Mouse (Mus musculus) CH12.LX (cell line): Measurements from ENCODE around the gene 4930453N24Rik. TPM values are rescaled to one million over a fixed set of nuclear protein-coding genes. Genes with fewer than 3 reads are reported as not detected.

ENCODE experiments used
- DNase-seq: peaks from one replicate; pipeline ENCODE4 v3.0.0-alpha.2; 2013; ENCODE audit errors: extremely low read depth
- H3K27ac ChIP-seq: 2 replicates; pipeline ENCODE4 v1.5.1; 2012; ENCODE audit warnings: low read depth, mild to moderate bottlenecking, control low read depth, moderate library complexity; ENCODE audit not compliant: insufficient read depth
- H3K27me3 ChIP-seq: replicated peaks from 2 replicates; pipeline ENCODE3; 2012; ENCODE audit warnings: inconsistent platforms
- H3K36me3 ChIP-seq, 2 experiments: replicated peaks in 1 of 2; 2 replicates each; pipeline versions ENCODE3 to v1.6.1; 2012; ENCODE audit warnings: inconsistent platforms in 1 of 2, low read length in 1 of 2, mild to moderate bottlenecking in 1 of 2, mixed read lengths in 1 of 2, moderate library complexity in 1 of 2; ENCODE audit not compliant: control insufficient read depth in 1 of 2, insufficient read depth in 1 of 2
- H3K4me1 ChIP-seq, 2 experiments: 2 replicates each; pipeline ENCODE4 v1.6.1; 2012; ENCODE audit warnings: inconsistent platforms in 1 of 2, moderate library complexity in 1 of 2; ENCODE audit not compliant: insufficient read depth in 2 of 2, control insufficient read depth in 1 of 2
- H3K4me2 ChIP-seq: 2 replicates; pipeline ENCODE4 v1.6.1; 2012; ENCODE audit warnings: low read depth, mild to moderate bottlenecking, control low read depth; ENCODE audit not compliant: poor library complexity, insufficient read depth, severe bottlenecking
- H3K4me3 ChIP-seq, 3 experiments: fragments of 150-350 bp in 1 of 3; sonication (generic) in 1 of 3; replicated peaks in 1 of 3; 2 replicates each; pipeline versions ENCODE3 to v1.5.1; 2011 to 2012; ENCODE audit warnings: low read depth in 2 of 3, low read length in 2 of 3, mild to moderate bottlenecking in 2 of 3, moderate library complexity in 2 of 3, control low read depth in 1 of 3, improper control_type of control experiment in 1 of 3, inconsistent platforms in 1 of 3, mixed read lengths in 1 of 3; ENCODE audit not compliant: poor library complexity in 1 of 3
- H3K79me2 ChIP-seq: replicated peaks from 2 replicates; pipeline ENCODE4 v1.6.1; 2012; ENCODE audit warnings: mild to moderate bottlenecking, moderate library complexity; ENCODE audit not compliant: control insufficient read depth, poor library complexity, insufficient read depth, severe bottlenecking; ENCODE audit errors: extremely low read depth
- H3K9ac ChIP-seq: 2 replicates; pipeline ENCODE4 v1.6.1; 2012; ENCODE audit warnings: low read depth, mild to moderate bottlenecking, control low read depth, moderate library complexity; ENCODE audit not compliant: insufficient read depth
- H3K9me3 ChIP-seq: replicated peaks from 2 replicates; pipeline ENCODE3; 2012; ENCODE audit warnings: low read length, inconsistent platforms, mixed read lengths
- CHD1 ChIP-seq: IDR thresholded peaks from 2 replicates; pipeline ENCODE4 v1.6.1; 2012; ENCODE audit warnings: low read depth, low read length, improper control_type of control experiment, inconsistent platforms
- CHD2 ChIP-seq: IDR thresholded peaks from 2 replicates; pipeline ENCODE4 v1.6.1; 2011; ENCODE audit warnings: low read length, improper control_type of control experiment
- CTCF ChIP-seq, 2 experiments: IDR thresholded peaks in 1 of 2; conservative IDR thresholded peaks in 1 of 2; 2 replicates each; pipeline ENCODE4 v1.5.1; 2011 to 2012; ENCODE audit warnings: low read depth in 2 of 2, low read length in 2 of 2, improper control_type of control experiment in 1 of 2, inconsistent platforms in 1 of 2, mild to moderate bottlenecking in 1 of 2, moderate library complexity in 1 of 2
- E2F4 ChIP-seq: IDR thresholded peaks from 2 replicates; pipeline ENCODE4 v1.6.1; 2011; ENCODE audit warnings: low read depth, low read length, improper control_type of control experiment; ENCODE audit not compliant: insufficient replicate concordance
- ELF1 ChIP-seq: IDR thresholded peaks from 2 replicates; pipeline ENCODE4 v1.6.1; 2014; ENCODE audit warnings: low read depth, mild to moderate bottlenecking, inconsistent platforms, low read length, improper control_type of control experiment
- EP300 ChIP-seq: IDR thresholded peaks from 2 replicates; pipeline ENCODE4 v1.6.1; 2011; ENCODE audit warnings: low read length, improper control_type of control experiment
- ETS1 ChIP-seq: conservative IDR thresholded peaks from 2 replicates; pipeline ENCODE4 v1.6.1; 2012; ENCODE audit warnings: low read depth, mild to moderate bottlenecking, inconsistent platforms, low read length, improper control_type of control experiment, moderate library complexity
- GABPA ChIP-seq: IDR thresholded peaks from 2 replicates; pipeline ENCODE4 v1.6.1; 2012; ENCODE audit warnings: low read depth, low read length, improper control_type of control experiment, inconsistent platforms; ENCODE audit not compliant: insufficient replicate concordance
- HCFC1 ChIP-seq: IDR thresholded peaks from 2 replicates; pipeline ENCODE4 v1.6.1; 2012; ENCODE audit warnings: low read depth, mild to moderate bottlenecking, inconsistent platforms, low read length, improper control_type of control experiment
- IRF4 ChIP-seq: IDR thresholded peaks from 2 replicates; pipeline ENCODE4 v1.6.1; 2014; ENCODE audit warnings: low read depth, mild to moderate bottlenecking, inconsistent platforms, low read length, improper control_type of control experiment
- JUN ChIP-seq: IDR thresholded peaks from 2 replicates; pipeline ENCODE4 v1.6.1; 2011; ENCODE audit warnings: low read depth, mild to moderate bottlenecking, low read length, improper control_type of control experiment, moderate library complexity; ENCODE audit not compliant: insufficient read depth
- KAT2A ChIP-seq: IDR thresholded peaks from 2 replicates; pipeline ENCODE4 v1.6.1; 2012; ENCODE audit warnings: low read length, improper control_type of control experiment, inconsistent platforms; ENCODE audit not compliant: insufficient replicate concordance
- MAFK ChIP-seq: IDR thresholded peaks from 2 replicates; pipeline ENCODE4 v1.6.1; 2011; ENCODE audit warnings: low read length, improper control_type of control experiment; ENCODE audit not compliant: insufficient replicate concordance
- MAX ChIP-seq: IDR thresholded peaks from 2 replicates; pipeline ENCODE4 v1.6.1; 2011; ENCODE audit warnings: low read length, improper control_type of control experiment
- MAZ ChIP-seq: IDR thresholded peaks from 2 replicates; pipeline ENCODE4 v1.6.1; 2012; ENCODE audit warnings: low read depth, mild to moderate bottlenecking, inconsistent platforms, low read length, improper control_type of control experiment, moderate library complexity
- MYC ChIP-seq: IDR thresholded peaks from 2 replicates; pipeline ENCODE4 v1.6.1; 2011; ENCODE audit warnings: low read depth, mild to moderate bottlenecking, improper control_type of control experiment, low read length
- NELFE ChIP-seq: IDR thresholded peaks from 2 replicates; pipeline ENCODE4 v1.6.1; 2011; ENCODE audit warnings: low read depth, low read length, improper control_type of control experiment
- NRF1 ChIP-seq: IDR thresholded peaks from 2 replicates; pipeline ENCODE4 v1.6.1; 2014; ENCODE audit warnings: low read depth, mild to moderate bottlenecking, inconsistent platforms, low read length, improper control_type of control experiment, moderate library complexity
- PAX5 ChIP-seq: IDR thresholded peaks from 2 replicates; pipeline ENCODE4 v1.6.1; 2012; ENCODE audit warnings: low read length, inconsistent platforms, mixed read lengths
- POLR2A ChIP-seq: IDR thresholded peaks from 2 replicates; pipeline ENCODE4 v1.6.1; 2011; ENCODE audit warnings: low read depth, mild to moderate bottlenecking, improper control_type of control experiment, low read length
- POLR2AphosphoS2 ChIP-seq: IDR thresholded peaks from 2 replicates; pipeline ENCODE4 v1.6.1; 2011; ENCODE audit warnings: low read depth, low read length, improper control_type of control experiment
- RAD21 ChIP-seq: IDR thresholded peaks from 2 replicates; pipeline ENCODE4 v1.6.1; 2011; ENCODE audit warnings: low read depth, mild to moderate bottlenecking, low read length, improper control_type of control experiment, moderate library complexity
- RCOR1 ChIP-seq: conservative IDR thresholded peaks from 2 replicates; pipeline ENCODE4 v1.6.1; 2012; ENCODE audit warnings: low read depth, mild to moderate bottlenecking, inconsistent platforms, low read length, improper control_type of control experiment
- SIN3A ChIP-seq: IDR thresholded peaks from 2 replicates; pipeline ENCODE4 v1.6.1; 2012; ENCODE audit warnings: low read length, improper control_type of control experiment, inconsistent platforms
- SMC3 ChIP-seq: IDR thresholded peaks from 2 replicates; pipeline ENCODE4 v1.6.1; 2011; ENCODE audit warnings: low read depth, low read length, improper control_type of control experiment
- TBP ChIP-seq: conservative IDR thresholded peaks from 2 replicates; pipeline ENCODE4 v1.6.1; 2011; ENCODE audit warnings: low read depth, low read length, improper control_type of control experiment
- TCF12 ChIP-seq: IDR thresholded peaks from 2 replicates; pipeline ENCODE4 v1.6.1; 2014; ENCODE audit warnings: low read depth, mild to moderate bottlenecking, inconsistent platforms, low read length, improper control_type of control experiment
- USF1 ChIP-seq: IDR thresholded peaks from 2 replicates; pipeline ENCODE4 v1.6.1; 2014; ENCODE audit warnings: low read depth, mild to moderate bottlenecking, inconsistent platforms, low read length, improper control_type of control experiment
- USF2 ChIP-seq: conservative IDR thresholded peaks from 2 replicates; pipeline ENCODE4 v1.6.1; 2011; ENCODE audit warnings: low read depth, low read length, improper control_type of control experiment
- ZC3H11A ChIP-seq: IDR thresholded peaks from 2 replicates; pipeline ENCODE4 v1.6.1; 2012; ENCODE audit warnings: low read depth, mild to moderate bottlenecking, inconsistent platforms, low read length, improper control_type of control experiment
- ZKSCAN1 ChIP-seq: IDR thresholded peaks from 2 replicates; pipeline ENCODE4 v1.6.1; 2012; ENCODE audit warnings: low read depth, inconsistent platforms, low read length, improper control_type of control experiment, borderline replicate concordance
- ZNF384 ChIP-seq: IDR thresholded peaks from 2 replicates; pipeline ENCODE4 v1.6.1; 2012; ENCODE audit warnings: low read depth, low read length, improper control_type of control experiment, inconsistent platforms
- dilution Hi-C: fragments of 300-500 bp; cut with MboI; formaldehyde crosslinking; loops from 2 replicates; pipeline ENCODE4 v1.14.3; 2020; ENCODE audit warnings: low sequenced_read_pairs; ENCODE audit not compliant: extremely low pct_unique_long_range_greater_than_20kb, extremely low pct_ligation_motif_present
- in situ Hi-C: fragments of 300-500 bp; cut with MboI; formaldehyde crosslinking; loops from 3 replicates; pipeline ENCODE4 v1.14.3; 2019; ENCODE audit warnings: low sequenced_read_pairs, low pct_ligation_motif_present, low pct_unique_long_range_greater_than_20kb, mixed read lengths
- polyA plus RNA-seq: library from polyadenylated mRNA; unstranded; fragments of >175 nt; gene quantifications from 2 replicates; pipeline ENCODE4 v1.2.1, GENCODE M21; 2012; ENCODE audit warnings: low read depth; ENCODE audit not compliant: insufficient read length
- total RNA-seq, 2 experiments: library from RNA; depleted of rRNA; stranded (reverse); fragments of 300-350 nt in 1 of 2; fragments of >200 nt in 1 of 2; gene quantifications; 2 replicates each; pipeline ENCODE4 v1.2.3; 2012 to 2014

4930453N24Rik gene
- total and polyA plus RNA-seq, 3 experiments = 26.6 to 62.0 (median 48.4) TPM

- no peak overlapping the region for H3K27ac ChIP-seq
- TF ChIP-seq ELF1 = no peak
- no peak for TF ChIP-seq RAD21
- no peak for TF ChIP-seq SIN3A
- no peak for TF ChIP-seq KAT2A
- no peak for TF ChIP-seq MYC
- TF ChIP-seq JUN = no peak
- TF ChIP-seq TBP = no peak
- TF ChIP-seq PAX5 = no peak
- no peak for TF ChIP-seq POLR2A
- TF ChIP-seq MAX = no peak
- H3K4me2 ChIP-seq = no peak overlapping the region
- H3K9ac ChIP-seq = no peak overlapping the region
- H3K4me3 ChIP-seq = no peak overlapping the region
- dilution Hi-C loops (no loop called here), in situ Hi-C loops (no loop called here)
- no peaks in the 10 kb centered on the region for H3K79me2 ChIP-seq
- peaks cover 0 to 7% of the 10 kb centered on the region in 2 experiments; a peak in 3 of 4 replicates for H3K4me1 ChIP-seq
- no peaks in the 10 kb centered on the region for H3K27me3 ChIP-seq
- DNase-seq = no peak
- peaks cover 0 to 4% of the 10 kb centered on the region in 2 experiments for H3K36me3 ChIP-seq
- H3K9me3 ChIP-seq = no peaks in the 10 kb centered on the region
Observed at GRCm38 (mm10) chr16:64775516-64775915, 4.6 kb upstream of the 4930453N24Rik start.

GRCm38 (mm10) chr16:64771431-64771818 is 464 bp upstream of the 4930453N24Rik start:
- Histone ChIP-seq H3K27ac (peak overlapping the region; percentile 77), H3K9ac (peak overlapping the region; percentile 98)
- in situ Hi-C loops = loop anchor here (25.0 kb wide), 1 partner anchor 716 kb away; no protein-coding TSS in a partner anchor
- TF ChIP-seq NRF1 (no peak), IRF4 (peak; percentile 69; the same call in 1 of the 2 replicates), MYC (0 out of 2 replicates have a peak, but pooled peaks have one; percentile 17), TBP (peak; percentile 42; the same call in 1 of the 2 replicates), RAD21 (no peak), SMC3 (no peak), KAT2A (no peak), ZKSCAN1 (no peak), CTCF (conservative IDR thresholded peaks at IDR 0.05 in 1 of 2, IDR thresholded peaks at IDR 0.05 in 1 of 2; ENCODE audit: low read depth in 2 of 2, low read length in 2 of 2) (no peak), EP300 (peak; percentile 65), GABPA (no peak), RCOR1 (no peak), CHD1 (peak; percentile 63; the same call in 1 of the 2 replicates), ZC3H11A (no peak), MAZ (no peak), ZNF384 (no peak), USF1 (no peak), E2F4 (no peak), USF2 (no peak), MAFK (no peak), CHD2 (no peak), NELFE (no peak), SIN3A (no peak), ETS1 (no peak), TCF12 (no peak), JUN (peak; percentile 30; the same call in 1 of the 2 replicates), POLR2AphosphoS2 (no peak), HCFC1 (no peak), MAX (no peak; the same call in 1 of the 2 replicates)

More at GRCm38 (mm10) chr16:64771431-64771818, 464 bp upstream of the 4930453N24Rik start:
- peaks cover 20% of the 10 kb centered on the region for H3K79me2 ChIP-seq
- no peaks in the 10 kb centered on the region for H3K9me3 ChIP-seq
- peak; percentile 83 for DNase-seq
- H3K4me2 ChIP-seq = peak overlapping the region; percentile 73
- peaks cover 8 to 16% of the 10 kb centered on the region in 2 experiments for H3K36me3 ChIP-seq
- H3K4me1 ChIP-seq = peaks cover 0 to 21% of the 10 kb centered on the region in 2 experiments; a peak in 3 of 4 replicates
- H3K4me3 ChIP-seq = peak overlapping the region; percentile 88 to 97 (median 93)
- dilution Hi-C loops = no loop called here
- no peaks in the 10 kb centered on the region for H3K27me3 ChIP-seq
